Mouse (Mus musculus) mammary gland, adult 2 months (tissue): Measurements from ENCODE around the gene Dppa1. TPM values are rescaled to one million over a fixed set of nuclear protein-coding genes. Genes with fewer than 3 reads are reported as not detected.

ENCODE experiments used
- polyA plus RNA-seq: library from polyadenylated mRNA; depleted of rRNA; stranded (reverse); fragments of >200 nt; gene quantifications from 2 replicates; pipeline ENCODE4 v1.2.3, GENCODE M21; 2012; ENCODE audit warnings: low replicate concordance; rRNA removed

The Dppa1 gene
- not detected in 2 replicates for polyA plus RNA-seq

DNA sequence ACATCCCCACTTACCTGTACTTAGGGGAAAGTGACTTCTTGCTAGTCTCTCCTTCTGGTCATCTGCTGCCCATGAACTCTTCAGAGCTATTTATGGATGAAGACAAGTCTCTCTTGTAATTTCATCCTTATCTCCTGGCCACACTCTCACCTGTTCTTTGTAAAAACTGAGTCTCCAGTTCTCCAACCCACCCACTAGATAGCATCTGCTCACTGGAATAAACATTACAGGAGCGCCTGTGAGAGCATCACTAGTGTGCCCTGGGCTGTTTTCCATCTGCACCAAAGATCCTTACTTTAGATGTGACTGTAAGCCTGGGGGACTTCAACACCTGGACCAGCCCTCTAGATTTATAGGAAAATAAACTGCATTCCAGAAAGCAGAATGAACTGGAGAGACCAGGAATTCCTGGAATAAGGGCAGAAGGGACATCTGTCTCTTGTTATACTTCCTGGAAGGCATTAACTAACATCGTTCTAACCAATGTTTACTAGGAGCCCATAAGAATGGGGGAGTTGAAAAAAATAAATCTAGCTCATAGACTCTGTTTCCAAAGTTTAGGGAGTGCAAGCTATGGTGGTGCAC, at the start of gene Dppa1:
TSS of gene Dppa1 (minus strand) at position 51 of the 585 bp plus-strand sequence.

DNA sequence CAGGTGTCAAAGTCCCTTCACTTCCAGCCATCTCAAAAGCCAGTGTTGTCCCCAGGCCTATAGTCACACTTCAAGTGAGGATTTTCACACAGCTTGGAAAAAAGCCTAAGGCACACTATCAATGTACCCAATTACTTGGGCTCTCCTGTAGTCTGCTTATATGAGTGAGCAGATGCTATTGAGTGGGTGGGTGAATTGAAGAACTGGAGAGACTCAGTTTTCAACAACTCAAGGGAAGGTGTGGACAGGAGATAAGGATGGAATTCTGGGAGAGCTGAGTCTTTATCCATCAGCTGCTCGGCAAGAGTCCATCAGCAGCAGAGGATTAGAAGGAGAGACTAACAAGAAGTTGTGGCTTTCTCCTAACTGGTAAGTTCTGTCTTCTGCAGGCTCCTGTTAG, 57.7 kb downstream of the Dppa1 start, which contains the start of gene BC053393:
TSS of gene BC053393 (plus strand) at position 210 of the 400 bp plus-strand sequence.

Other genes starting within 250 kb of the Dppa1 start
- 9.9 and 10.8 TPM in 2 replicates for gene Itk, start 239.7 kb downstream of the Dppa1 start, polyA plus RNA-seq
- gene Fam71b, start 232.7 kb downstream of the Dppa1 start, polyA plus RNA-seq, result 0.27 and 0.68 TPM in 2 replicates
- gene Med7, start 192.3 kb downstream of the Dppa1 start, polyA plus RNA-seq, result 12.8 and 16.0 TPM in 2 replicates
- 0.48 and 0.69 TPM in 2 replicates for gene Havcr2, start 174.3 kb downstream of the Dppa1 start, polyA plus RNA-seq
- gene Gm12169, start 105.0 kb downstream of the Dppa1 start, polyA plus RNA-seq, result not detected in 2 replicates
- not detected in 2 replicates for gene BC053393, start 57.7 kb downstream of the Dppa1 start, polyA plus RNA-seq
- gene Timd2, start 77.8 kb upstream of the Dppa1 start, polyA plus RNA-seq, result 0.47 and 0.55 TPM in 2 replicates
- gene Havcr1, start 105.8 kb upstream of the Dppa1 start, polyA plus RNA-seq, result 0.92 and 3.0 TPM in 2 replicates
- gene Timd4, start 181.5 kb upstream of the Dppa1 start, polyA plus RNA-seq, result 11.4 and 20.7 TPM in 2 replicates